Mouse (Mus musculus) liver, adult 2 months (tissue): ENCODE results near the gene Sema4d.

Experiments
- CTCF ChIP-seq: fragments of 200-500 bp; IDR thresholded peaks from 2 replicates; pipeline ENCODE4 v1.5.1; 2011; ENCODE audit warnings: low read depth, low read length, control low read depth
- POLR2A ChIP-seq: fragments of 200-500 bp; IDR thresholded peaks from 2 replicates; pipeline ENCODE4 v1.6.1; 2011; ENCODE audit warnings: low read length, control low read depth; ENCODE audit not compliant: insufficient read depth; ENCODE audit errors: extremely low read depth

GRCm38 (mm10) chr13:51678687-51679086 lies 114.9 kb downstream of the Sema4d start:
- TF ChIP-seq CTCF (no peak), POLR2A (no peak)
